Comparison of ENCODE assay signal across 8 mouse cellular contexts in the genomic region with DNA sequence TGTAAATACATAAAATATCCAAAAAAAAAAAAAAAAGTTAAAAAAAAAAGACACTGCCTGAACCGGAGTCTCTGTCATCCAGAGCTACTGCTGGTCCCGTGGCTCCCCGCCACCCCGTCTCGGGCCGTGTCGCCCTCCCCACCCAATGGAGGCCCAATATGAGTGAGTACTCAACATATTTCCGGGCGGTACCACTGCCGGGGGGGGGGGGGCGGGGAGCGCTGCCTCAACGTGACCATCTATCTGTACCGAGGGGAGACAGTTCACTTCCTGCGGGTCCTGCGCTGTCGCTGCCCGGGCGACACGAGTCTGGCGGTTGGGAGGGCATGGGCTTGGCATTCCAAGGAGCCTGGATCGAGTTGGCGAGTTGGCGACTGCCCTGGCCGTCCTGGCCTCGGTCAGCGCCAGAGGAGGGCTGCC. TPM values are rescaled to one million over a fixed set of nuclear protein-coding genes. Genes with fewer than 3 reads are reported as not detected.
DNase-seq lines count a peak whose midpoint lies in the region; ATAC-seq lines count a peak whose summit lies in the region.

No protein-coding gene starts in this region.

- H3K27ac ChIP-seq in embryonic facial prominence, embryonic 14.5 days (replicated peaks; ENCODE audit: low read depth, low read length) = no peak overlapping the region
- no peak overlapping the region for H3K27ac ChIP-seq in limb, embryonic 15.5 days
- no peak overlapping the region for H3K27ac ChIP-seq in neural tube, embryonic 12.5 days

- H3K9me3 ChIP-seq in embryonic facial prominence, embryonic 14.5 days (ENCODE audit: control insufficient read depth, low read length) = no peaks in the 10 kb centered on the region
- H3K9me3 ChIP-seq in limb, embryonic 15.5 days = no peaks in the 10 kb centered on the region
- no peaks in the 10 kb centered on the region for H3K9me3 ChIP-seq in neural tube, embryonic 12.5 days

- DNase-seq in frontal cortex, postnatal 36 days (ENCODE audit: low spot score in 2 of 2) = no peak
- peak; percentile 34 to 38 for DNase-seq in B cell, adult 2 months
- DNase-seq in embryonic facial prominence, embryonic 14.5 days (ENCODE audit: low spot score) = no peak
- no peak for DNase-seq in ovary, postnatal 36 days (ENCODE audit: low spot score)
- DNase-seq in layer of hippocampus, adult 18-20 months (ENCODE audit: low spot score in 2 of 2) = no peak

- peak; percentile 55 for ATAC-seq in frontal cortex, adult (ENCODE audit: low TSS enrichment)
- ATAC-seq in embryonic facial prominence, embryonic 14.5 days (ENCODE audit: low read depth) = no peak
- ATAC-seq in limb, embryonic 15.5 days (ENCODE audit: insufficient number of reproducible peaks, low FRiP score, low TSS enrichment, low read depth) = no peak
- no peak for ATAC-seq in neural tube, embryonic 12.5 days (ENCODE audit: low FRiP score, low read depth)

- peak overlapping the region; percentile 56 for H3K9ac ChIP-seq in embryonic facial prominence, embryonic 14.5 days (ENCODE audit: low read depth, low read length)
- 0 out of 2 replicates have a peak overlapping the region, but pooled peaks have one; percentile 28 for H3K9ac ChIP-seq in limb, embryonic 15.5 days
- peak overlapping the region; percentile 38; the same call in 1 of the 2 replicates for H3K9ac ChIP-seq in neural tube, embryonic 12.5 days

- peak overlapping the region; percentile 36 for H3K4me3 ChIP-seq in embryonic facial prominence, embryonic 14.5 days (ENCODE audit: low read depth, low read length)
- H3K4me3 ChIP-seq in limb, embryonic 15.5 days = peak overlapping the region; percentile 31
- H3K4me3 ChIP-seq in neural tube, embryonic 12.5 days = peak overlapping the region; percentile 27

- no peaks in the 10 kb centered on the region for H3K36me3 ChIP-seq in embryonic facial prominence, embryonic 14.5 days (ENCODE audit: control insufficient read depth, insufficient read depth, low read length)
- no peaks in the 10 kb centered on the region for H3K36me3 ChIP-seq in limb, embryonic 15.5 days
- H3K36me3 ChIP-seq in neural tube, embryonic 12.5 days = no peaks in the 10 kb centered on the region

- peak overlapping the region; percentile 63 for H3K4me2 ChIP-seq in embryonic facial prominence, embryonic 14.5 days (ENCODE audit: low read depth, low read length)
- H3K4me2 ChIP-seq in limb, embryonic 15.5 days = peak overlapping the region; percentile 59
- H3K4me2 ChIP-seq in neural tube, embryonic 12.5 days (replicated peaks) = peak overlapping the region; percentile 63

- H3K27me3 ChIP-seq in embryonic facial prominence, embryonic 14.5 days (replicated peaks; ENCODE audit: control insufficient read depth, insufficient read depth, low read length) = no peaks in the 10 kb centered on the region
- H3K27me3 ChIP-seq in limb, embryonic 15.5 days = no peaks in the 10 kb centered on the region
- H3K27me3 ChIP-seq in neural tube, embryonic 12.5 days (replicated peaks) = no peaks in the 10 kb centered on the region

- no peaks in the 10 kb centered on the region for H3K4me1 ChIP-seq in embryonic facial prominence, embryonic 14.5 days (ENCODE audit: control insufficient read depth, insufficient read depth, low read length)
- H3K4me1 ChIP-seq in limb, embryonic 15.5 days = no peaks in the 10 kb centered on the region
- H3K4me1 ChIP-seq in neural tube, embryonic 12.5 days = no peaks in the 10 kb centered on the region

- 28% methylated on average over 22 of the region's 27 CpGs for WGBS in embryonic facial prominence, embryonic 14.5 days
- WGBS in limb, embryonic 15.5 days = 10% methylated on average over 27 of the region's 27 CpGs
- 30% methylated on average over 27 of the region's 27 CpGs for WGBS in neural tube, embryonic 12.5 days

RNA-seq across cellular contexts. Expression of gene Cgas, which starts 15.7 kb away (rescaled TPM):
- 2.8 TPM in 2 replicates for polyA plus RNA-seq in embryonic facial prominence, embryonic 14.5 days (2014; fragmentation: Nextera tagmentation; extraction: Ambion mirVana)
- polyA plus RNA-seq in limb, embryonic 15.5 days (2015; fragmentation: Nextera tagmentation; extraction: Ambion mirVana) = 2.7 and 3.4 TPM in 2 replicates
- 0.73 and 1.3 TPM in 2 replicates for polyA plus RNA-seq in neural tube, embryonic 12.5 days (2016; fragmentation: Nextera tagmentation; extraction: Ambion mirVana)
- total RNA-seq in layer of hippocampus, adult 18-20 months (2021) = under 1 TPM; 0.51 to 0.69 TPM

RNA-seq across cellular contexts. Expression of gene Mto1, which starts 20.6 kb away (rescaled TPM):
- 21.4 and 22.1 TPM in 2 replicates for polyA plus RNA-seq in embryonic facial prominence, embryonic 14.5 days (2014; fragmentation: Nextera tagmentation; extraction: Ambion mirVana)
- polyA plus RNA-seq in limb, embryonic 15.5 days (2015; fragmentation: Nextera tagmentation; extraction: Ambion mirVana) = 21.2 and 24.6 TPM in 2 replicates
- 25.6 and 26.5 TPM in 2 replicates for polyA plus RNA-seq in neural tube, embryonic 12.5 days (2016; fragmentation: Nextera tagmentation; extraction: Ambion mirVana)
- total RNA-seq in layer of hippocampus, adult 18-20 months (2021) = 10 to 100 TPM; 22.4 to 23.2 TPM

RNA-seq across cellular contexts. Expression of gene Gm17324, which starts 21.2 kb away (rescaled TPM):
- polyA plus RNA-seq in embryonic facial prominence, embryonic 14.5 days (2014; fragmentation: Nextera tagmentation; extraction: Ambion mirVana) = 0.71 TPM in 1 of 2 replicates, not detected in the other
- polyA plus RNA-seq in limb, embryonic 15.5 days (2015; fragmentation: Nextera tagmentation; extraction: Ambion mirVana) = 0.71 and 0.83 TPM in 2 replicates
- polyA plus RNA-seq in neural tube, embryonic 12.5 days (2016; fragmentation: Nextera tagmentation; extraction: Ambion mirVana) = 0.78 and 1.2 TPM in 2 replicates
- total RNA-seq in layer of hippocampus, adult 18-20 months (2021) = under 1 TPM; 0.82 to 0.86 TPM

RNA-seq across cellular contexts. Expression of gene Ddx43, which starts 31.8 kb away (rescaled TPM):
- polyA plus RNA-seq in embryonic facial prominence, embryonic 14.5 days (2014; fragmentation: Nextera tagmentation; extraction: Ambion mirVana) = 0.30 and 0.32 TPM in 2 replicates
- polyA plus RNA-seq in limb, embryonic 15.5 days (2015; fragmentation: Nextera tagmentation; extraction: Ambion mirVana) = 0.15 and 0.27 TPM in 2 replicates
- polyA plus RNA-seq in neural tube, embryonic 12.5 days (2016; fragmentation: Nextera tagmentation; extraction: Ambion mirVana) = 0.32 and 0.39 TPM in 2 replicates
- total RNA-seq in layer of hippocampus, adult 18-20 months (2021) = not detected

RNA-seq across cellular contexts. Expression of gene Ooep, which starts 48.8 kb away (rescaled TPM):
- polyA plus RNA-seq in embryonic facial prominence, embryonic 14.5 days (2014; fragmentation: Nextera tagmentation; extraction: Ambion mirVana) = 3.1 and 3.7 TPM in 2 replicates
- polyA plus RNA-seq in limb, embryonic 15.5 days (2015; fragmentation: Nextera tagmentation; extraction: Ambion mirVana) = 2.9 and 3.4 TPM in 2 replicates
- 2.1 and 2.3 TPM in 2 replicates for polyA plus RNA-seq in neural tube, embryonic 12.5 days (2016; fragmentation: Nextera tagmentation; extraction: Ambion mirVana)
- total RNA-seq in layer of hippocampus, adult 18-20 months (2021) = not detected

Comparison
In these comparisons a context has a peak if more than half of its experiments do, and no peak if none do; other contexts are left out.
1. DNase-seq: peak in B cell, adult 2 months (2 of 2); none in frontal cortex, postnatal 36 days (0 of 2), embryonic facial prominence, embryonic 14.5 days (single experiment), ovary, postnatal 36 days (single experiment) and layer of hippocampus, adult 18-20 months (0 of 2).
2. Peak in every context shown above with its lines, with median percentiles within 50 percentile points of each other: H3K4me2 ChIP-seq, H3K4me3 ChIP-seq and H3K9ac ChIP-seq.